Mouse (Mus musculus) CD8-positive naive resting alpha-beta T cell, adult 2 months (primary cell): ENCODE data around the gene Cox15.
A peak's percentile ranks its signal among the peaks of the same experiment; 100 is the strongest.

Experiments used
- DNase-seq, 2 experiments: peaks; one replicate each; pipeline ENCODE4 v3.0.0; 2022; ENCODE audit warnings: low read depth in 2 of 2, low spot score in 2 of 2

Cox15 gene

GRCm38 (mm10) chr19:43761543-43762256 is 8.9 kb upstream of the Cox15 start:
- DNase-seq, result no peak

DNA sequence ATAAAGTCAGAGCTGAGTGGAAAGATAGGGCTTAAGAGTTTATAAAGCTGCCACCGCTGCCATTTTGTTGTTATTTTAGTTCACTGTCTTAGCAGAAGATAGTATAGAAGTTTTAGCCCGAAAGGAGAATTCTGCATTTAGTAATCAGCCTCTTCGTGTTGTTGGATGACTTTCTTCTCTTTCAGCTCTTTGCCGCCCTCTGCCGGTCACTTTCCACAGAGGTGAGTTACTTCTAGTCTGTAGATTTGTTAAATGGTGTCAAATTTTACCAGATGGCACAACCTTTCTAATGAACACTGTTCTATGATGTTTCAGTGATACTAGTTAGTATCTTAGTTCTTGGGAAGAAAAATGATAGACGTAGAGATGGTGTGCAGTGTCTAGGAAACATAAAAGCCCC is 7.7 kb upstream of the Cox15 start:
- DNase-seq, result peak; percentile 64 to 74

GRCm38 (mm10) chr19:43754872-43755271 is 2.1 kb upstream of the Cox15 start:
- no peak for DNase-seq

DNA sequence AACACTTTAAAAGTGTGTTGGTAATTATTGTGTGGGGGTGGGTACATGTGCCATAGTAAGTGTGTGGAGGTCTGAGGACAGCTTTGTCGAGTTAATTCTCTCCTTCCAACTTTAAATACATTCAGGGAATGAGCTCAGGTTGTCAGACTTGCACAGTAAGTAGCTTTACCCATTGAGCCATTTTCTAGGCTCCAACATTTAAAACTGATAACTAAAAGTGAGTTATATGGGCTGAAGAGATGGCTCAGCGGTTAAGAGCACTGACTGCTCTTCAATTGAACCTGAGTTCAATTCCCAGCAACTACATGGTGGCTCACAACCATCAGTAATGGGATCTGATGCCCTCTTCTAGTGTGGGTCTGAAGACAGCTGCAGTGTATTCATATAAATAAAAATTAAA is 1.4 kb upstream of the Cox15 start:
- no peak for DNase-seq

DNA sequence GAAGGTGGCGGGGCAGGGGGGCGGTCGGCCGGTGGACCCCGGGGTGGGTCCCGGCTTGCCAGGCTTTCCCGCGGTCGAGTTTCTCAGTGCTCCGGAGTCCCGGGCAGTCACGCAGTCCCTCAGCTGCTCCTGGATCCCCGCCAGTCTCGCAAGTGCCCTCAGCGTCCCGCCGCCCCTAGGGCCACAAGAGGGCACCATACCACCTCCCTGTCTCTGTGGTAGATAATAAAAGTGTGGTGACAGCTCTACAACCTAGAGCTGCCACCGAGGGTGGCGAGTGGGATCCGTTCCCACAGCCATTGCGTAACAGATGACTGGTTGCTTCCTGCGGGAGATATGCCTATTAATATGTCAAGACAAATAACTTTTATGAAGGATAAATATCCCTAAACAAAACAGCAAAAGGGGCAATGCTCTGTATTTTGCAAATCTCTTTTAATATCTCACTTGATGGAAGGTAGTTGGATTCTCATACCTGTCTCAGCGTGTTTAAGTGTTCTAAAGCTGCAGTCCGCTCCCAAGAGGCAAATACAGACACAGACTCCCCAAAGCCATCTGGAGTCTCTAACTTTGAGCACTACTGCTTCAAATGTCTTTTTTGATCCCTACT is 531 bp upstream of the Cox15 start:
- peak; percentile 86 to 91 for DNase-seq

- DNase-seq, result no peak
Measured at GRCm38 (mm10) chr19:43750008-43750407, 2.8 kb downstream of the Cox15 start.

GRCm38 (mm10) chr19:43747877-43748276 is 4.9 kb downstream of the Cox15 start:
- no peak for DNase-seq

- DNase-seq, result no peak
Measured at GRCm38 (mm10) chr19:43745740-43746139, 7.1 kb downstream of the Cox15 start.

GRCm38 (mm10) chr19:43743401-43743800 is 9.4 kb downstream of the Cox15 start:
- no peak for DNase-seq

DNA sequence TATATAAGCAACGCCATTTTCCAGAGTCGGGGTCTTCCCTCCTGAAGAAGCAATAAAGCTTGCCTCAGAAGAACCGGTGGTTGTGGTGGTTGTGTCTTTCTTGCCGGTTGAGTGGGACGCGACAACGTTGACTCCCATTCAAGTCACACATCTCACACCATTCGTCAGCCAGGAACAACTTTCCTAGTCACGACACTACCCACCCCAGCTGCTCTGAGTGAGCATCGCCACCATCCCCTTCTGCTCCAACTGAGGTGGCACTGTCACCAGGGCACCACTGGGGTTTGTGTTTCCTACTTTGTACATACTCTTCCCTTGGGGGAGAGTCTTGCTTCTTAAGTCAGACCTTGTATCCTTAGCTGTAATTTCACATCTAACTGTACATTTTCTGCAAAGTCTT is 14.4 kb downstream of the Cox15 start:
- DNase-seq, result no peak

DNA sequence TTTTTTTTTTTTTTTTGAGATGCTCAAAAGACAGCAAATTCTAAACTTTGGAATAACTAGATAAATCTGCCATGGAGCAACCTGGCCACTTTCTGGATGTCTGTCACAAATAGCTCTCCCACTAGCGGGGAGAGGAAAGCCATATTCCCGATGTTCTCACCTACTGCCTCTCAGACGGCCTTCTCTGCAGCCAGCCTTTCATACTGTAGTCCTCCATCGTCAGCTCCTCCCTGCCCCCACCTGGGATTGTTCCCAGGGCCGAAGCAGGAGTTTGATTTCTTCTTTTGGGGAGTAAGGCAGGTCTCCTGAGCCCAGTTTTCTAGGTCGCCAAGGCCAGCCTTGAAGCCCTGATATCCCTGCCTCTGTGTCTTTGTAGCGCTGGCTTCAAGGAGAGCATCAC is 21.6 kb downstream of the Cox15 start:
- DNase-seq, result no peak

- DNase-seq, result no peak
Measured at GRCm38 (mm10) chr19:43730037-43730428, 22.8 kb downstream of the Cox15 start.

- DNase-seq, result no peak
Measured at GRCm38 (mm10) chr19:43729296-43730036, 23.3 kb downstream of the Cox15 start.

GRCm38 (mm10) chr19:43726510-43727146 is 26.2 kb downstream of the Cox15 start:
- no peak for DNase-seq

GRCm38 (mm10) chr19:43724821-43725220 is 28.0 kb downstream of the Cox15 start:
- no peak for DNase-seq

DNA sequence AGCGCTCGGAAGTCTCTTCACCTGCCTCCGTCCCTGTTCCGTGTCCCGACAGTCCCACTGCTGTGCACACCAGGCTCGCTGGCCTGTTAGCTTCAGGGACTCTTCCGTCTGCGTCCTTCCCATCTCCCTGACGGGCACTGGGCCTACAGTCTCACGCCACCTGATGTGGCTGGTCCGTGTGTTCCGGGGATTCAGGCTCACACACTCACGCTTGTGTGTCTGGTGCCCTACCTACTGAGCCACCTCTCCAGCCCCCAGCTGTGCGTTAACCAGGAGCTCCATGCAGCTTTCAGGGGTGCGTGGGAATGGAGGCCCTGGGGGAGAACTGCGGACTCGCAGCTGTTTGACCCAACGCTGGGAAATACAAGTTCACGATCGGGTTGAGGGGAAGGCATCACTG is 28.6 kb downstream of the Cox15 start:
- DNase-seq, result no peak

DNA sequence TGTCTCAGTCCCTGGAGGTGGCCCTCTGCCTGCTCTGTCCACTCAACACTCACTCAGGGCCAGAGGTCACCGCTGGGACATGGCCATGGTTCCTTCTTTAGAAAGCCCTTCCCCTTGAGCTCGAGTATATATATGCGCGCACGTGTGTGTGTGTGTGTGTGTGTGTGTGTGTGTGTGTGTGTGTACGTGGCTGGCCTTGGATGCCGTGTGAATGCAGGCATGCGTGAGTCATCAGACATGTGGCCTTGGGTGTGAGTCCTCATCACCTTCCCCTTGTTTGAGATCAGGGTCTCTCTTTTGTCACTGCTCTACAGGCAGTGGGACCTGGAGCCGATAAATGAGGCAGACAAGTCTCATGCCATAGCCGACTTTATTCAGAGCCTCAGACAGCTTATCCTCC is 29.3 kb downstream of the Cox15 start:
- no peak for DNase-seq

DNA sequence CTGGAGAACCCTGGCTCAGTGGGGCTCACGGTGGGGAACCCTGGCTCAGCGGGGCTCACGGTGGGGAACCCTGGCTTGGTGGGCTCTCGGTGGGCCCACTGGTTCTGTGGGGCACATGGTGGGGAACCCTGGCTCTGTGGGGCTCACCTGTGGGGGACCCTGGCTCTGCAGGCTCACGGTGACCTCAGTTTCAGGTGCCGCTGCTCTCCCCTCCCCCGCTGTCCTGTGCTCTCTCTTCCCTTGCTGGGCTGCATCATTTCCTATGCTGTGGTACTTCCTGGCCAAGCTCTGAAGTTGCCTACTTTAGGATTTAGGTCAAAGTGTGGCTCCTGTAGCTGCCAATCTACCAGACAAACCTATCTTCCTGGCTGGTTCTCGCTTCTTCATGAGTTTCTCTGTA is 29.9 kb downstream of the Cox15 start:
- no peak for DNase-seq

DNA sequence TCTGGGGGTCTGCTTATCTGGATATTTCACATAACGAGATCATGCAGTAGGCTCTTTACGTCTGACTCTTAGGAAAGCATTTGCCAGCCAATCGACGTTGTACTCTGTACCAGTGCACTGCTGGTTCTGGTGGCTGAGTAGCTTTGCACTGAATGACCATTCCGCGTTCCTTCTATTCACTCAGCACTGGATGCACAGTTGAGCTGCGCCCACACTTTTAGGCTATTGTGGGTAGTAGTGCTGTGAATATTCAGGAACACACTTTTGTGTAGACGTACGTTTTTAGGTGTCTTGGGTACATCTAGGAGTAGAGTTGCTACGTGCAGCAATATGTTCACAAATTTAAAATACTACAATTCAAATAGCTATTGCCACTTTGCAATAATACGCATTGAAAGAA is 32.7 kb downstream of the Cox15 start:
- DNase-seq, result no peak

DNA sequence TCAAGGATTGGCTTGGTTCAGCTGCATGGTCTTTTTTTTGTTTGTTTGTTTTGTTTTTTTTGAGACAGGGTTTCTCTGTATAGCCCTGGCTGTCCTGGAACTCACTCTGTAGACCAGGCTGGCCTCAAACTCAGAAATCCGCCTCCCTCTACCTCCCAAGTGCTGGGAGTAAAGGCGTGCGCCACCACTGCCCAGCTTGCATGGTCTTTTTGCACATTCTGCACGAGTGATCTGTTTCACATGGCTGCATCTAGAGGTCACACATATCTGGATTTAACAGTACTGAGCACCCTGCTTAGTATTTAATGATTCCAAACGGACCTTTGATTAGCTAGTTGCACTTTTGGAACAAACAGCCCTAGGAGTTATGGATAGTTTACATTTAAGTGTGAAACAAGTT is 40.8 kb downstream of the Cox15 start:
- no peak for DNase-seq

DNA sequence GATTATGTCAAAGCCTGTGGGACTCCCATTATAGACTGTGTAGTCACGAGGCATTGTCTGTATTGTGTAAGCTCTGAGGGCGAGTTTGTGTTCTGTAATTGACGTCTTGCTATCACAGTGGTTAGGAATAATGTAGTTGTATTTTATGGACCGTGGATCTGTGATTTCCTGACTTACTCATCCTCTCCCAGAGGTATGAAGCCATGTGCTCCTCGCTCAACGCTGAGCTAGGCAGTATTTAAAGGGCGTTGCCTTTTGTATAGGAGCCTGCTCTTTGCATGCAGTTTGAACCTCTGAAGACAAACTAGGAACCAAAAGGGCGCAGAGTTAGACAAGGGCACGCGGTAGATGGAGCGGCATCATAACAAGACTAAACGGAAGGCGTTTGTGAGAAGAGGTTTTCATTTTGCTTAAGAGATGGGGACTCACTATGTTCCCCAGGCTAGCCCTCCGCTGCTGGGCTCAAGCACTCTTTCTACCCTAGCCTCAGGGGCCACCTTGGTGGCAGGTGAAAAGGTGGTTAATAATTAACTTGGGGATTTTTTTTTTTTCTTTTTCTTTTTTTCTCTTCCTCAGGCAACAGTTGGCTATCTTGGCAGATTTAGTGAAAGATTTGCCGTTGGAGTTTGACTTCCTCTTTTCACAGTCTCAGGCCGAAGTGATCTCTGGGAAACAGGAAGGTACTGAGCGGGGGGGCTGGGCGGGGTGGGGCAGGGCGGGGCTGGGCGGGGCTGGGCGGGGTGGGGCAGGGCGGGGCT is 41.5 kb downstream of the Cox15 start:
- DNase-seq, result peak in 1 of 2 experiments; percentile 6
